ENCODE assay signal across 8 mouse cellular contexts in genomic region chr5:129778996-129779716, GRCm38 (mm10). TPM values are rescaled to one million over a fixed set of nuclear protein-coding genes. Genes with fewer than 3 reads are reported as not detected.
DNase-seq lines count a peak whose midpoint lies in the region; ATAC-seq and TF ChIP-seq lines count a peak whose summit lies in the region.

No protein-coding gene starts in this region.

- H3ac ChIP-seq in myocyte (ENCODE audit: control insufficient read depth, insufficient read length): peak overlapping the region; percentile 49

- H3K4me2 ChIP-seq in heart, embryonic 12.5 days: peak overlapping the region; percentile 96
- peak overlapping the region; percentile 94 for H3K4me2 ChIP-seq in kidney, embryonic 16.5 days (replicated peaks; ENCODE audit: low read depth, low read length)
- peak overlapping the region; percentile 94 for H3K4me2 ChIP-seq in myocyte (ENCODE audit: low read depth)

- no peaks in the 10 kb centered on the region for H3K9me3 ChIP-seq in erythroblast, embryonic 14.5 days (ENCODE audit: control insufficient read depth, low read length)
- H3K9me3 ChIP-seq in heart, embryonic 12.5 days (replicated peaks): no peaks in the 10 kb centered on the region
- H3K9me3 ChIP-seq in kidney, embryonic 16.5 days (ENCODE audit: low read length): no peaks in the 10 kb centered on the region

- H3K79me2 ChIP-seq in liver, adult 2 months (ENCODE audit: control insufficient read depth, insufficient read depth, low read length): no peaks in the 10 kb centered on the region
- H3K79me2 ChIP-seq in myocyte (ENCODE audit: control insufficient read depth, insufficient read depth): peaks cover 39% of the 10 kb centered on the region

- no peaks in the 10 kb centered on the region for H3K27me3 ChIP-seq in erythroblast, embryonic 14.5 days (ENCODE audit: control insufficient read depth)
- no peaks in the 10 kb centered on the region for H3K27me3 ChIP-seq in heart, embryonic 12.5 days (replicated peaks)
- no peaks in the 10 kb centered on the region for H3K27me3 ChIP-seq in kidney, embryonic 16.5 days (ENCODE audit: insufficient read depth, low read length)
- no peaks in the 10 kb centered on the region for H3K27me3 ChIP-seq in liver, adult 2 months (ENCODE audit: control insufficient read depth, insufficient read depth, low read length)
- H3K27me3 ChIP-seq in myocyte (ENCODE audit: control insufficient read depth, insufficient read depth, insufficient read length): no peaks in the 10 kb centered on the region
- no peaks in the 10 kb centered on the region for H3K27me3 ChIP-seq in splenic B cell, adult 2 months (ENCODE audit: control insufficient read depth, insufficient read depth, low read length, poor library complexity, severe bottlenecking)

- H3K36me3 ChIP-seq in erythroblast, embryonic 14.5 days (ENCODE audit: control insufficient read depth): peaks cover 21% of the 10 kb centered on the region
- no peaks in the 10 kb centered on the region for H3K36me3 ChIP-seq in heart, embryonic 12.5 days
- peaks cover 2% of the 10 kb centered on the region; the same call in 1 of the 2 replicates for H3K36me3 ChIP-seq in kidney, embryonic 16.5 days (ENCODE audit: insufficient read depth, low read length)
- H3K36me3 ChIP-seq in liver, adult 2 months (ENCODE audit: control insufficient read depth, insufficient read depth, low read length): no peaks in the 10 kb centered on the region
- peaks cover 15% of the 10 kb centered on the region for H3K36me3 ChIP-seq in myocyte (ENCODE audit: control insufficient read depth, insufficient read depth)
- H3K36me3 ChIP-seq in splenic B cell, adult 2 months (ENCODE audit: control insufficient read depth, insufficient read depth, low read length, poor library complexity, severe bottlenecking): no peaks in the 10 kb centered on the region

- TF ChIP-seq CTCF in liver, adult 2 months (IDR thresholded peaks at IDR 0.05; ENCODE audit: low read depth, low read length): no peak

- TF ChIP-seq POLR2A in liver, adult 2 months (IDR thresholded peaks at IDR 0.05; ENCODE audit: extremely low read depth, insufficient read depth, low read length): peak; percentile 43; the same call in 1 of the 2 replicates
- TF ChIP-seq POLR2A in myocyte (IDR thresholded peaks at IDR 0.05; ENCODE audit: insufficient read length, low read depth): peak; percentile 95

- 1% methylated on average over 32 of the region's 32 CpGs for WGBS in heart, embryonic 12.5 days
- WGBS in kidney, embryonic 16.5 days: 1% methylated on average over 32 of the region's 32 CpGs
- 2% methylated on average over 32 of the region's 32 CpGs for WGBS in liver, adult 2 months

- peak; percentile 80 for DNase-seq in CD4-positive helper T cell, adult 2 months (ENCODE audit: low read depth, low spot score)
- DNase-seq in brain, embryonic 18.5 days (ENCODE audit: low read depth, low spot score): peak; percentile 66
- peak; percentile 74 for DNase-seq in liver, adult 2 months (ENCODE audit: extremely low read depth, low read depth, low spot score)
- DNase-seq in splenic B cell, adult 2 months (ENCODE audit: low read depth, low spot score): peak; percentile 53

- peak overlapping the region; percentile 64 for H3K4me3 ChIP-seq in erythroblast, embryonic 14.5 days (replicated peaks)
- H3K4me3 ChIP-seq in heart, embryonic 12.5 days: peak overlapping the region; percentile 64
- peak overlapping the region; percentile 70 for H3K4me3 ChIP-seq in kidney, embryonic 16.5 days (ENCODE audit: low read length)
- peak overlapping the region; percentile 66 for H3K4me3 ChIP-seq in liver, adult 2 months (ENCODE audit: insufficient read depth, low read depth, low read length)
- H3K4me3 ChIP-seq in myocyte: peak overlapping the region; percentile 87

- no peak overlapping the region for H3K27ac ChIP-seq in heart, embryonic 12.5 days (ENCODE audit: poor library complexity, severe bottlenecking)
- peak overlapping the region; percentile 79 for H3K27ac ChIP-seq in kidney, embryonic 16.5 days (ENCODE audit: low read length)
- H3K27ac ChIP-seq in liver, adult 2 months (replicated peaks; ENCODE audit: insufficient read depth, low read depth, low read length): no peak overlapping the region

- H3K9ac ChIP-seq in heart, embryonic 12.5 days: peak overlapping the region; percentile 74
- peak overlapping the region; percentile 78 for H3K9ac ChIP-seq in kidney, embryonic 16.5 days (replicated peaks; ENCODE audit: low read length)
- H3K9ac ChIP-seq in liver, adult 2 months (ENCODE audit: low read depth, low read length): peak overlapping the region; percentile 61

- H3K4me1 ChIP-seq in erythroblast, embryonic 14.5 days (ENCODE audit: control insufficient read depth): peaks cover 30% of the 10 kb centered on the region
- H3K4me1 ChIP-seq in heart, embryonic 12.5 days (replicated peaks): peaks cover 12% of the 10 kb centered on the region; the same call in 1 of the 2 replicates
- H3K4me1 ChIP-seq in kidney, embryonic 16.5 days (ENCODE audit: insufficient read depth, low read length): peaks cover 15% of the 10 kb centered on the region
- H3K4me1 ChIP-seq in liver, adult 2 months (ENCODE audit: control insufficient read depth, insufficient read depth, low read length): peaks cover 2% of the 10 kb centered on the region; the same call in 1 of the 2 replicates

- ATAC-seq in heart, embryonic 12.5 days (ENCODE audit: insufficient number of reproducible peaks, low FRiP score): peak; percentile 90
- ATAC-seq in kidney, embryonic 16.5 days (ENCODE audit: low FRiP score, low TSS enrichment): peak; percentile 96

TF ChIP-seq in myocyte, 11 proteins besides CTCF, POLR2A, EP300 and RAD21:
- TF ChIP-seq TCF12 (IDR thresholded peaks at IDR 0.05; ENCODE audit: insufficient read depth, poor library complexity, severe bottlenecking) (no peak), POLR2AphosphoS2 (IDR thresholded peaks at IDR 0.05; ENCODE audit: insufficient read length, low read depth) (peak; percentile 96)

RNA-seq across cellular contexts. Expression of gene Psph, which starts 8.1 kb away (rescaled TPM):
- 0.92 and 1.4 TPM in 2 replicates for polyA plus RNA-seq in erythroblast, embryonic 14.5 days (2012)
- polyA plus RNA-seq in heart, embryonic 12.5 days (2016; fragmentation: Nextera tagmentation; extraction: Ambion mirVana): 27.0 and 27.4 TPM in 2 replicates
- polyA plus RNA-seq in kidney, embryonic 16.5 days (2015; fragmentation: Nextera tagmentation; extraction: Ambion mirVana): 60.9 and 61.0 TPM in 2 replicates
- total RNA-seq in liver, adult 2 months (2014; rRNA removed): 4.1 and 9.8 TPM in 2 replicates
- 8.3 and 11.0 TPM in 2 replicates for polyA plus RNA-seq in liver, adult 2 months (2012; rRNA removed)
- 338 TPM for polyA plus RNA-seq in myocyte (2012; fragmentation: generic; extraction: Trizol)

RNA-seq across cellular contexts. Expression of gene Nipsnap2, which starts 54.3 kb away (rescaled TPM):
- polyA plus RNA-seq in erythroblast, embryonic 14.5 days (2012): 1.9 and 2.4 TPM in 2 replicates
- 264 and 276 TPM in 2 replicates for polyA plus RNA-seq in heart, embryonic 12.5 days (2016; fragmentation: Nextera tagmentation; extraction: Ambion mirVana)
- polyA plus RNA-seq in kidney, embryonic 16.5 days (2015; fragmentation: Nextera tagmentation; extraction: Ambion mirVana): 152 and 161 TPM in 2 replicates
- 15.0 and 15.2 TPM in 2 replicates for total RNA-seq in liver, adult 2 months (2014; rRNA removed)
- polyA plus RNA-seq in liver, adult 2 months (2012; rRNA removed): 10.8 and 15.0 TPM in 2 replicates
- polyA plus RNA-seq in myocyte (2012; fragmentation: generic; extraction: Trizol): 67.6 TPM
